Mouse (Mus musculus) megakaryocyte, embryonic 14.5 days (primary cell): Measurements from ENCODE around the gene 6030408B16Rik. TPM values are rescaled to one million over a fixed set of nuclear protein-coding genes. Genes with fewer than 3 reads are reported as not detected.
"Not testable (repeated sequence)": the region's sequence is repeated elsewhere in the genome, so short reads cannot be mapped to it uniquely, and the experiment has no call there.

Experiments used
- H3K27me3 ChIP-seq: replicated peaks from 2 replicates; pipeline ENCODE3; 2012; ENCODE audit warnings: inconsistent platforms
- H3K36me3 ChIP-seq: replicated peaks from 2 replicates; pipeline ENCODE3; 2012; ENCODE audit warnings: low read length, inconsistent platforms, mixed read lengths
- H3K4me1 ChIP-seq: 2 replicates; pipeline ENCODE4 v1.6.1; 2012; ENCODE audit warnings: inconsistent platforms
- H3K4me3 ChIP-seq: replicated peaks from 2 replicates; pipeline ENCODE3; 2012; ENCODE audit warnings: moderate library complexity, mild to moderate bottlenecking, inconsistent platforms
- H3K9me3 ChIP-seq: 2 replicates; pipeline ENCODE4 v1.6.1; 2012; ENCODE audit warnings: inconsistent platforms
- FLI1 ChIP-seq: IDR thresholded peaks from 2 replicates; pipeline ENCODE4 v1.6.1; 2012; ENCODE audit warnings: low read length, inconsistent platforms, mixed read lengths
- GATA1 ChIP-seq: IDR thresholded peaks from 3 replicates; pipeline ENCODE4 v1.6.1; 2012; ENCODE audit warnings: mixed read lengths, low read length, inconsistent platforms, borderline replicate concordance
- polyA plus RNA-seq: library from polyadenylated mRNA; stranded (reverse); fragments of >175 nt; gene quantifications from 2 replicates; pipeline ENCODE4 v1.2.3, GENCODE M21; 2012; ENCODE audit warnings: low replicate concordance; ENCODE audit not compliant: insufficient read depth

The 6030408B16Rik gene
- polyA plus RNA-seq, 1 experiment = not detected

GRCm38 (mm10) chr15:101318889-101319765, 26.1 kb downstream of the 6030408B16Rik start:
- Histone ChIP-seq H3K4me1 (peaks cover 88% of the 10 kb centered on the region), H3K36me3 (no peaks in the 10 kb centered on the region), H3K27me3 (peaks cover 14% of the 10 kb centered on the region), H3K9me3 (peaks cover 10% of the 10 kb centered on the region), H3K4me3 (peak overlapping the region; percentile 31)
- TF ChIP-seq FLI1 (no peak), GATA1 (no peak)

GRCm38 (mm10) chr15:101320010-101320617, 27.1 kb downstream of the 6030408B16Rik start:
- TF ChIP-seq GATA1 (no peak), FLI1 (no peak)
- Histone ChIP-seq H3K4me1 (peaks cover 82% of the 10 kb centered on the region), H3K36me3 (no peaks in the 10 kb centered on the region), H3K4me3 (peak overlapping the region; percentile 82), H3K9me3 (peaks cover 3% of the 10 kb centered on the region), H3K27me3 (peaks cover 14% of the 10 kb centered on the region)

GRCm38 (mm10) chr15:101320618-101321041, 27.6 kb downstream of the 6030408B16Rik start:
- Histone ChIP-seq H3K36me3 (no peaks in the 10 kb centered on the region), H3K9me3 (no peaks in the 10 kb centered on the region), H3K27me3 (peaks cover 14% of the 10 kb centered on the region), H3K4me3 (peak overlapping the region; percentile 82), H3K4me1 (peaks cover 78% of the 10 kb centered on the region)
- TF ChIP-seq FLI1 (no peak), GATA1 (peak; percentile 57; the same call in 1 of the 3 replicates)

- TF ChIP-seq FLI1 (no peak), GATA1 (no peak)
- peaks cover 79% of the 10 kb centered on the region for H3K4me1 ChIP-seq
- peak overlapping the region; percentile 80 for H3K4me3 ChIP-seq
- peaks cover 15% of the 10 kb centered on the region for H3K27me3 ChIP-seq
- no peaks in the 10 kb centered on the region for H3K36me3 ChIP-seq
- H3K9me3 ChIP-seq = no peaks in the 10 kb centered on the region
Observed at GRCm38 (mm10) chr15:101321126-101321525, 28.1 kb downstream of the 6030408B16Rik start.

GRCm38 (mm10) chr15:101322106-101322505, 29.1 kb downstream of the 6030408B16Rik start:
- no peaks in the 10 kb centered on the region for H3K9me3 ChIP-seq
- H3K4me1 ChIP-seq = peaks cover 79% of the 10 kb centered on the region
- TF ChIP-seq GATA1 (no peak), FLI1 (no peak)
- H3K36me3 ChIP-seq = no peaks in the 10 kb centered on the region
- H3K4me3 ChIP-seq = peak overlapping the region; percentile 18
- H3K27me3 ChIP-seq = peaks cover 17% of the 10 kb centered on the region

GRCm38 (mm10) chr15:101322640-101323039, 29.6 kb downstream of the 6030408B16Rik start:
- TF ChIP-seq GATA1 = no peak
- no peaks in the 10 kb centered on the region for H3K9me3 ChIP-seq
- H3K4me1 ChIP-seq = peaks cover 79% of the 10 kb centered on the region
- H3K4me3 ChIP-seq = no peak overlapping the region
- no peaks in the 10 kb centered on the region for H3K36me3 ChIP-seq
- H3K27me3 ChIP-seq = peaks cover 17% of the 10 kb centered on the region

GRCm38 (mm10) chr15:101323511-101323910, 30.5 kb downstream of the 6030408B16Rik start:
- TF ChIP-seq GATA1 (no peak), FLI1 (no peak)
- H3K27me3 ChIP-seq = peaks cover 25% of the 10 kb centered on the region
- H3K9me3 ChIP-seq = no peaks in the 10 kb centered on the region
- peaks cover 79% of the 10 kb centered on the region for H3K4me1 ChIP-seq
- no peak overlapping the region for H3K4me3 ChIP-seq
- H3K36me3 ChIP-seq = no peaks in the 10 kb centered on the region

GRCm38 (mm10) chr15:101324409-101324808, 31.4 kb downstream of the 6030408B16Rik start:
- peaks cover 34% of the 10 kb centered on the region for H3K27me3 ChIP-seq
- not testable (repeated sequence) for H3K9me3 ChIP-seq, H3K36me3 ChIP-seq, H3K4me3 ChIP-seq
- H3K4me1 ChIP-seq = peaks cover 79% of the 10 kb centered on the region
- peak; percentile 93 for TF ChIP-seq GATA1

- no peaks in the 10 kb centered on the region for H3K9me3 ChIP-seq
- H3K4me3 ChIP-seq = no peak overlapping the region
- TF ChIP-seq GATA1 (no peak), FLI1 (no peak)
- no peaks in the 10 kb centered on the region for H3K36me3 ChIP-seq
- peaks cover 51% of the 10 kb centered on the region for H3K27me3 ChIP-seq
- H3K4me1 ChIP-seq = peaks cover 66% of the 10 kb centered on the region
Observed at GRCm38 (mm10) chr15:101325991-101326534, 33.1 kb downstream of the 6030408B16Rik start.

GRCm38 (mm10) chr15:101327282-101327681, 34.3 kb downstream of the 6030408B16Rik start:
- no peaks in the 10 kb centered on the region for H3K36me3 ChIP-seq
- H3K4me3 ChIP-seq = peak overlapping the region; percentile 65
- no peaks in the 10 kb centered on the region for H3K9me3 ChIP-seq
- peaks cover 63% of the 10 kb centered on the region for H3K4me1 ChIP-seq
- TF ChIP-seq FLI1 (no peak), GATA1 (no peak)
- peaks cover 57% of the 10 kb centered on the region for H3K27me3 ChIP-seq
